Mouse (Mus musculus) Patski (cell line): ENCODE results near the gene Ccnb2. TPM values are rescaled to one million over a fixed set of nuclear protein-coding genes. Genes with fewer than 3 reads are reported as not detected.
A peak's percentile ranks its signal among the peaks of the same experiment; 100 is the strongest.

ENCODE experiments used
- ATAC-seq: fragments of 100-300 bp; one replicate; pipeline ENCODE4 v1.8.0; 2021
- CTCF ChIA-PET: fragments of 350-600 bp; sonication (Branson Sonifier 250); formaldehyde crosslinking; loops from one replicate; lab custom pipeline; 2022; ENCODE audit warnings: inconsistent platforms; lab: Charles Lee
- POLR2A ChIA-PET: fragments of 350-600 bp; sonication (Branson Sonifier 250); formaldehyde crosslinking; loops from one replicate; lab custom pipeline; 2022; ENCODE audit warnings: antibody characterized with exemption, inconsistent platforms; lab: Charles Lee
- DNase-seq: peaks from one replicate; pipeline ENCODE4 v3.0.0-alpha.2; 2011; ENCODE audit warnings: low read depth, low spot score
- H3K27me3 ChIP-seq: fragments of 371-371 bp; one replicate; pipeline ENCODE4 v1.5.1; 2021
- CTCF ChIP-seq: fragments of 100-300 bp; IDR thresholded peaks from one replicate; pipeline ENCODE4 v1.5.1; 2021
- in situ Hi-C: fragments of 300-500 bp; cut with MboI; formaldehyde crosslinking; loops from 3 replicates; pipeline ENCODE4 v1.11.1; 2018; ENCODE audit warnings: low pct_unique_long_range_greater_than_20kb, mixed read lengths
- polyA plus RNA-seq: library from polyadenylated mRNA; unstranded; gene quantifications from one replicate; pipeline ENCODE4 v1.2.3, GENCODE M21; 2021

Gene Ccnb2
- polyA plus RNA-seq, 1 experiment from 2014 or later = 69.4 TPM

GRCm38 (mm10) chr9:70406596-70406995 is 14.8 kb downstream of the Ccnb2 start:
- no peaks in the 10 kb centered on the region for H3K27me3 ChIP-seq
- in situ Hi-C loops = loop anchor here (10.0 kb wide), 1 partner anchor 698 kb away; no protein-coding TSS in a partner anchor
- ChIA-PET POLR2A (no interaction called here), CTCF (no interaction called here)
- no peak for TF ChIP-seq CTCF
- ATAC-seq = no peak
- DNase-seq = no peak

GRCm38 (mm10) chr9:70401937-70402539 is 19.3 kb downstream of the Ccnb2 start:
- DNase-seq (no peak), ATAC-seq (no peak)
- ChIA-PET CTCF (interaction anchor here (1.4 kb wide), 1 partner anchor 12 kb away, joined by 3 read pairs; no protein-coding TSS in a partner anchor), POLR2A (no interaction called here)
- no peak for TF ChIP-seq CTCF
- in situ Hi-C loops = loop anchor here (10.0 kb wide), 1 partner anchor 703 kb away; no protein-coding TSS in a partner anchor
- H3K27me3 ChIP-seq = no peaks in the 10 kb centered on the region

GRCm38 (mm10) chr9:70396083-70396482 is 25.3 kb downstream of the Ccnb2 start:
- in situ Hi-C loops = loop anchor here (5.0 kb wide), 1 partner anchor 284 kb away; no protein-coding TSS in a partner anchor
- no peak for TF ChIP-seq CTCF
- no peak for ATAC-seq

GRCm38 (mm10) chr9:70395617-70396016 is 25.7 kb downstream of the Ccnb2 start:
- no peak for ATAC-seq
- POLR2A ChIA-PET = no interaction called here
- DNase-seq = no peak
- in situ Hi-C loops = loop anchor here (5.0 kb wide), 1 partner anchor 283 kb away; no protein-coding TSS in a partner anchor
- no peaks in the 10 kb centered on the region for H3K27me3 ChIP-seq
- no peak for TF ChIP-seq CTCF
- CTCF ChIA-PET = no interaction called here

More at GRCm38 (mm10) chr9:70396083-70396482, 25.3 kb downstream of the Ccnb2 start:
- ChIA-PET POLR2A (no interaction called here), CTCF (no interaction called here)
- H3K27me3 ChIP-seq = no peaks in the 10 kb centered on the region
- no peak for DNase-seq

GRCm38 (mm10) chr9:70392563-70392907 is 28.8 kb downstream of the Ccnb2 start:
- ATAC-seq (no peak), DNase-seq (no peak)
- in situ Hi-C loops = loop anchor here (5.0 kb wide), 1 partner anchor 190 kb away; no protein-coding TSS in a partner anchor
- peak; percentile 47 for TF ChIP-seq CTCF
- H3K27me3 ChIP-seq = no peaks in the 10 kb centered on the region
- ChIA-PET POLR2A (interaction anchor here (0.6 kb wide), 2 partner anchors 27 to 201 kb away, joined by 3 to 5 read pairs; no protein-coding TSS in a partner anchor), CTCF (interaction anchor here (1.0 to 1.4 kb wide), 3 partner anchors 17 to 35 kb away, joined by 3 to 4 read pairs (median 3); no protein-coding TSS in a partner anchor)

GRCm38 (mm10) chr9:70391660-70392562 is 29.4 kb downstream of the Ccnb2 start:
- ChIA-PET CTCF (interaction anchor here (0.9 to 1.4 kb wide), 4 partner anchors 18 to 34 kb away, joined by 3 to 4 read pairs (median 3); no protein-coding TSS in a partner anchor), POLR2A (interaction anchor here (0.6 kb wide), 2 partner anchors 28 to 201 kb away, joined by 3 to 5 read pairs; no protein-coding TSS in a partner anchor)
- no peak for ATAC-seq
- in situ Hi-C loops = loop anchor here (5.0 kb wide), 1 partner anchor 190 kb away; no protein-coding TSS in a partner anchor
- TF ChIP-seq CTCF = no peak
- H3K27me3 ChIP-seq = no peaks in the 10 kb centered on the region
- DNase-seq = no peak

- CTCF ChIA-PET = interaction anchor here (0.9 kb wide), 1 partner anchor 25 kb away, joined by 3 read pairs; no protein-coding TSS in a partner anchor
- H3K27me3 ChIP-seq = no peaks in the 10 kb centered on the region
- in situ Hi-C loops = loop anchor here (5.0 kb wide), 1 partner anchor 189 kb away; no protein-coding TSS in a partner anchor
- ATAC-seq (no peak), DNase-seq (no peak)
- POLR2A ChIA-PET = no interaction called here
- no peak for TF ChIP-seq CTCF
These were observed 30.3 kb downstream of the Ccnb2 start for GRCm38 (mm10) chr9:70391042-70391441.

GRCm38 (mm10) chr9:70389548-70389947 is 31.8 kb downstream of the Ccnb2 start:
- DNase-seq = no peak
- CTCF ChIA-PET = interaction anchor here (1.4 kb wide), 1 partner anchor 34 kb away, joined by 4 read pairs; no protein-coding TSS in a partner anchor
- POLR2A ChIA-PET = interaction anchor here (1.3 kb wide), 1 partner anchor 24 kb away, joined by 3 read pairs; no protein-coding TSS in a partner anchor
- in situ Hi-C loops = no loop called here
- H3K27me3 ChIP-seq = no peaks in the 10 kb centered on the region
- ATAC-seq = no peak
- no peak for TF ChIP-seq CTCF

GRCm38 (mm10) chr9:70387410-70388119 is 33.8 kb downstream of the Ccnb2 start:
- in situ Hi-C loops = no loop called here
- no peak for TF ChIP-seq CTCF
- ATAC-seq = no peak
- H3K27me3 ChIP-seq = no peaks in the 10 kb centered on the region
- ChIA-PET POLR2A (no interaction called here), CTCF (interaction anchor here (1.4 kb wide), 1 partner anchor 22 kb away, joined by 5 read pairs; no protein-coding TSS in a partner anchor)
- DNase-seq = no peak
